Mouse (Mus musculus): Measurements from ENCODE around the gene Sept8.

Sept8 gene

DNA sequence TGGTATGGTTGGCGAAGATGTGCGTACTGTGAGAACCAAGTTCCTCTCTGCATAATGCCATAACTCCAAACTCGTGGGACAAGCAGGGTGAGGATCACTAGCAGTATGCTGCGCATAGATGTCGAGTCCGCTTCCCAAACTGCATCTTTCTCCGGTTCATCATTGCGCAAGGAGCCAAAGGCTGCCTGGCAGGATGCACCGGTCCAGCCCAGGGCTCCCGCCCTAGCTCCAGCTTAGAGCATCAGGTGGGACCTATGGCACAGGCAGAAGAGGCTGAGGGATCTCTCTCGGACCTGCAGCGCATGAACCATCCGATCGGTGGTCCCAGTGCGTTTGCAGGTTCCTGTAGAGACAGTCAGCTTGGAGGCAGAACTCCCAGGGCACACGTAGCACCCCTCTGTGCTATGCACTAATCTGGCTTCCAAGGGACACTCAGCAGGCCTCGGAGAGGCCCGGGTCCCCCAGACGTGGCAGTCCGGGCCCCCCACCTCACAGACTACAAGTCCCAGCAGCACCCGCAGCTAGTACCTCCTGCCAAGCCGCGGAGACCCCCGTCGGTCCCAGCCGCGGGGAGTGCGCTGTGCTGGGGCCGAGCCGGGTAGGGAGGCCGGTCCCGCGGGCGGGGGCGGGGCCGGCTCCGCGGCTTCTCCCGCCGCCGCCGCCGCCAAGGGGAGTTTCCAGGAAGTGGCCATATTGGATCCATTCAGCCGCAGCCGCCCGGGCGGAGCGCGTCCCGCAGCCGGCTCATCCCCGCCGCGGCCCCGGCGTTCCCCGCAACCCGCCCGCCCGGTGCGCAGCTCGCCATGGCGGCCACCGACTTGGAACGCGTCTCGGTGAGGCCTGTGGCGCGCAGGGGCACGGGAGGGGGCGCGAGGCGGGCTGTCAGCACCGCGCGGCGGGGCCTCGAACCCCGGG, at the start of gene Sept8:
Gene Sept8 (plus strand): TSS at position 51 of the 915 bp plus-strand sequence.
- DNase-seq = peak in 1 of 2 experiments; percentile 20

DNA sequence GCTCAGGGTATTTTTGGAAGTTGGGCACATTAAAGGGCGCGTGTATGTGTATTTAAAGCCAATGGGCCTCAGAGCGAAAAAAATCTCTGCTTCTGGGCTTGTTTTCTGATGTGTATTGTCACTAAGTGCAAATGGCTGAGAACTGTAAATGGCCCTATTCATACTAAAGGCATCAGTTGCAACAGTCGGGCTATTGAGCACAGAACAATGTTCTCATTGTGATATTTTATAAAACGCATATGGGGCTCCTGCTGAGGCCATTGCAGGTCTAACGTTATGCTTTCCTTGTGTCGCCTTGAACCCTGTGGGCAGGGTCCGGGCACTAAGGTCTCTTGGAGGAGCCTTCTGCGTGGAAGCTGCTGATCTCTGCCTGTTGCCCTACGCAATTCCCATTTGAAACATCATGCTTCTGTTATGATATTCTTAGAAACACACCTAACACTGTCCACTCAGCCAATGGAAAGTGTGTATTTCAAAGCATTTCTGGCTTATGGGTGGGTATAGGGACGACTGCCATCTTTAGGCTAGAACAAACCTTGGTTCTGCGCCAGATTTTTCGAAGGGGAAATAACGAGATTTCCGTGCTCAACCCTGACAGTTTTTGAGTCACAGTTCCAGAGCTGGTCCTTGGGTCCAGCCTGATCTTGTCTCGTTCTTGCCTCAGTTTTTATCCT, 49.6 kb upstream of the Sept8 start:
- no peak for DNase-seq

DNA sequence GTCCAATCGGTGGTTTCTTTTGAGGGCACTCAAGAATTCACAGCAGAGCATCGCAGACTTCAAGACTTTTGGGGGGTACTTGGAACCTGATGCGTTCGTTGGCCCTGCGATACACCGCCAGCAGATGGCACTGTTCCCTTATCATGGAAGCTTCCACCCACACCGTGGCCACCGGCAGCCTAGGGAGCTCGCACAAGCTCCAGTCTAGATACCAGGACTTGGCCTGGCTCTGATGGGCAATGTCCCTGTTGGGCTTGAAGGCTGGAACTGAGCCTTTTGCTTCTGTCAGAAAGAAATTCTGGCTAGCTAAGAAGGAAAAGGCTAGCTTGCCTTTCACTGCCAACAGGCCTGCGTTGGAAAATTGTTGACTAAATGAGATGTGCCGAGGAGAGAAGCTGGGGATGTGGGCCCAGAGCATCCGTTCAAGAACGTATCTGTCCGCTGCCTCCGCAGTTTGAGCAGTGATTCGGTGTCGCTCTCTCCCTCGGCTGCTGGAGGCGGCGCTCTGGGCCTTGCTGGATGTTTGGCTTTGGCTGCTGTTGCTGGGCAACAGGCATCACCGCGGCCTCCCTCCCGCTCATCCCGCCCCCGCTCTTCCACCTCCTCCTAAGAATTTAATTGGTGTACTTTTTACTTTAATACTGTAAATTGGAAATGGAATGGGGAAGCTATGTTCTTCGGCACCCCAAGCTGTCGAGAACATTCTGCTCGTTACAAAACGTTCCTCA, 48.9 kb upstream of the Sept8 start, which contains the start of gene Gm9837:
Gene Gm9837 (minus strand): TSS at position 512 of the 728 bp plus-strand sequence.
- DNase-seq = peak; percentile 86

DNA sequence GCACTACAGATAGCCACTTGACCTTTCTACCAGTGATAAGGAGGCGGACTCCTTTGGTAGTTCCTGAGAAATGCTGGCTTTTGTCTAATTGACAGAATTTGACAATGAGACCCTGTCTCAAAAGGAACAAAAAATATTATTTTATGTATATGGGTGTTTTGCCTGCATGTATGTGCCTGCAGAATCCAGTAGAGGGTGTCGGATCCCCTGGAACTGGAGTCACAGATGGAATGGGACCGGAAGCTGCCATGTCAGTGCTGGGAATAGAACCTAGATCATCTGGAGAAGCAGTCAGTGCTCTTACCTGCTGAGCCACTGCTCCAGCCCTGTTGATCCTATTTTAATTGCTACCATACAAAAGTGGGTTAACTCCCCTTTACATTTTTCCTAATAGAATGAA, 46.3 kb upstream of the Sept8 start:
- DNase-seq = no peak

DNA sequence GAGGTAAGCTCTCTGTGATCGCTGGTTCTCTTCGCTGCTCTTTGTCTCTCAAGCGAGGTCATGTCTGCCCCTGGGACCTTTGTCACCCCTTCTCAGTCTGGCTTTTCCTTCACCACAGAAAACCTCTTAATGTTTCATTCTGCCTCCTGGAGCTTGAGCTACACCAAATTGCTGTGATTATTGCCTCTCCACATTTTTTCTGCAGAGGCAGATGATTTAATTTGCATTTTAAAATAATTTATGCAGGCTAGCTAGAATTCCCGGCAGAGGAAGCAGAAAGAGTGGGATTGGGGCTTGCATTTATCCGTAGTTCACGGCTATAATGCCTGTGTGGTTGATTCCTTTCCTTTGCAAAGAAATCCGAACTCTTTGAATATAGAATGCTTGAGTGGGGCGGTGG, 43.4 kb upstream of the Sept8 start:
- no peak for DNase-seq

DNA sequence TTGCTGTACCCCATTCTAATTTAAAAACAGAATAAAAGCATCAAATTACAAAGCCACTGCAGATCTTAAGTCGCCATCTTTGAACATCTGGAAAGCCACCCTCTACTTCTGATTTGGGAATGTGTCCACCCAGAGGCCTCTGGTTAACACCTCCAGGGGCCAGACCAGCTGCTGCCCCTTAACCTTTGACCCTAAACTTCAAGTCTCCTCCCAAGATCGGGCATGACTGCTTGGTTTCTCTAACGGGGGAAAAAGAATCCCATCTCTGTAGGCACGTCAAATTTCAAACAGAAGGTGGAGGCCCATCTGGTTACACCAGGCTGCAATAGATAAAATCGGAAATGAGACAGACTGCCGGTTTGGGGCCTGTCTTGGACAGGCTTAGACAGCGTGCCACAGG, 41.2 kb upstream of the Sept8 start:
- no peak for DNase-seq

DNA sequence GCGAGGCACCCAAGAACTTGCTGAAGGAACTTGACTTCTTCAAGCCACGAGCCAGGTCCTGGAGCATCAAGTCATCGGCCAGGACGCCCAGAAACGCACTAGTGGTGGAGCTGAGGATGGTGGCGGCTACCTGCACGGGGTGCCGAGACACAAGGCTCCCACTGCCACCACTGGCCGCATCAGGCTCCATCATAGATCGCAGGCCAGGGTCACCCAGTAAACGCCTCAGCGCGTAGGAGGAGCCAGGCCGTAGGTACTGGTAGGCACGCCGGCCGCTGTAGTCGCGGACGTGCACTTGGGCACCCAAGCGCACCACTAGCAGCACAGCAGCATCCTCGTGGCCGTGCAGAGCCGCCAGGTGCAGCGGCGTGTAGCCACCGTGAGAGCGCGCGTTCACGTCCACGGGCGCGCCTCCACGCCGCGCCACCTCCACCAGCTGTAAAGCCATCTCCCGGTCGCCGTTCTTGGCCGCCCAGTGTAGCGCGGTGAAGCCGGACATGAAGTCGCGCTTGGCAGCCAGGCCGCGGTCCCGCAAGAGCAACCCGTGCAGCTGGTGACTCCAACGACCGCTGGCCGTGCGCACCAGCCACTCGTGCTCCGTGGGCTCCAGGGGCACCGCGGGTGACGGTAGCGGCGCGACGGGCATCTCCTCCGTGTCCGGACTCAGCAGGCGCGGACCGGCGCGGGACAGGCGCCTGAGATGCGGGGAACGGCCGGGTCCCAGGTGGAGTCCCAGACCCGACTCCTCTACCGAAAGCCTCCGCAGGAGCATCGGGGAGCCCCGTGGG, 40.5 kb upstream of the Sept8 start:
- no peak for DNase-seq

DNA sequence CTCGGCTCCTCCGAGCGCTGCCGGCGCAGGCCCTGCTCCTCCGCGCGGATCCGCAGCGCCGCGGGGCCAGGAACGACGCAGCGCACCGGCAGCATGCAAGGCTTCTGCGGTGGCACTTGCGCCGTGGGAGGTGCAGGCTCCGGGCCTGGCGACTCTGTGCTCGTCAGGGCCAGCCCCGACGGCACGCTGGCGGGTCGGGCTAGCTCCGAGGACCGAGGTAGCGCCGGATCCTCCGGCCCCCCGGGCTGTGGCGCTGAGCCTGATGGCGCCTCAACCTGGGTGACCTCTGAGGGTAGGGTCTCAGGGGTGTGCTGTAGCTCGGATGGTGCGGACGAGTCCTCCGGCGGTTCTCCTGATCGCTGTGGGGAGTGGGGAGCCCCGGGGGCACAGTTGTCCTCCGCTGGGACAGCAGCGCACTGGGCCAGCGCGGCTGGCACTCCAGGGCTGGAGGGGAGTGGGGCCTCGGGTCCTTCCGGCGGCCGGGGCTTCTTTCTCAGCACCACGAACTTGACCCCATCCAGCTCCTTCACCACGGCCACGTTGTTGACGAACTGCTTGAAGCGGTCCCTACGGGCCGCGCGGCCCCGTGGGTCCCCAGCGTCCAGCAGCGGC, 39.8 kb upstream of the Sept8 start:
- DNase-seq = no peak

DNA sequence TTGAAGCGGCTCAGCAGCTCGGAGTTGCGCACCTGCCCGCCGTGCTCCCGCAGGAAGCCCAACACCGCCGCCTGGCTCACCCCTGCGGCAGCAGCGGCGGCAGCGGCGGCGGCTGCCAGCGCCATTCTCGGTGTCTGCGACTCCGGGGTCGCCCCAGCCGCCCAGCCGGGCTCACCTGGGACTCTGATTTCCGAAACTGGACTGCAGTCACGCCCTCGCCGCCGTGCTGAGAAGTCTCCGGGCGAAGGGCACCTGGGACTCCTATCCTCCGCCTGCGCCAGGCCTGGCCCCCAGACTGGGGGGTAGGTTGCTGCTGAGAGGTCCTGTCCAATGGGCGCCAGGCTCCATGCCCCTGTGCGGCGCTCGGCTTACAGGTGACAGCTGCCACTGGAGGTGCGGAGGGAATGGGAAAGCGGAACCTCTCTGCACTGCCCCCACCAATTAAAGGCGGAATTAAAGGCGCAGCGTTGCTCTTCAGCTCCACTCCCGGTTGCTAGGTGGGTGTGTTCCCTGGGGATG, 39.2 kb upstream of the Sept8 start, which contains the start of the genes Gm9945 and Sowaha:
Gene Gm9945 (plus strand): TSS at position 384 of the 519 bp plus-strand sequence.
Gene Sowaha (minus strand): TSS at position 492 of the 519 bp plus-strand sequence.
- peak in 1 of 2 experiments; percentile 22 for DNase-seq

DNA sequence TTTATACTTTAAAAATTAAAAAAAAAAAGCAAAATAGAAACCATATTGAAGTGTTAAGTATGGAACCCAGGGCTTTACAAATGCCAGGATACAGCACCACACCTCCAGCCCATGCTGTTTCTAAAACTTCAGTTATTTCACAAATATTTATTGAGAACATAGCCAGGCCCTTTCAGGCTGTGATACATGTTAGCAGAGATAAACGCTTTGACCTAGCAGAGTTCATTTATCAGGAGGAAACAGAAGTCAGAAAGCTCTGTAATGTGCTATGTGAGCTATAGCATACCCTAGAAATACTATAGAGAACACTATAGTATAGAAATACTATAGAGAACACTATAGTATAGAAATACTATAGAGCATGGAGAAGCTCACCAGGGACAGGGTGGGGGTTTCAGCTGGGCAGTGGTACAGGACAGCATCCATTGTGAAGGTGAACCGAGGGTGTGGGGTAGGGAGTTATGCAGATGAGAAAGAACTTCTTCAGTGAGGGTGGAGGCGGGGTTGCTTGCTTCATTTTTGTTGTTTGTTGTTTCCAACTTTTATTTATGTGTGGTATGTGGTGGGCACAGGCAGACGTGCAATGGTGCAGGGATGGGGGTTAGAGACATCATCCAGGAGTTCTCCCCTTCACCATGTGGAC, 37.8 kb upstream of the Sept8 start:
- DNase-seq = no peak

DNA sequence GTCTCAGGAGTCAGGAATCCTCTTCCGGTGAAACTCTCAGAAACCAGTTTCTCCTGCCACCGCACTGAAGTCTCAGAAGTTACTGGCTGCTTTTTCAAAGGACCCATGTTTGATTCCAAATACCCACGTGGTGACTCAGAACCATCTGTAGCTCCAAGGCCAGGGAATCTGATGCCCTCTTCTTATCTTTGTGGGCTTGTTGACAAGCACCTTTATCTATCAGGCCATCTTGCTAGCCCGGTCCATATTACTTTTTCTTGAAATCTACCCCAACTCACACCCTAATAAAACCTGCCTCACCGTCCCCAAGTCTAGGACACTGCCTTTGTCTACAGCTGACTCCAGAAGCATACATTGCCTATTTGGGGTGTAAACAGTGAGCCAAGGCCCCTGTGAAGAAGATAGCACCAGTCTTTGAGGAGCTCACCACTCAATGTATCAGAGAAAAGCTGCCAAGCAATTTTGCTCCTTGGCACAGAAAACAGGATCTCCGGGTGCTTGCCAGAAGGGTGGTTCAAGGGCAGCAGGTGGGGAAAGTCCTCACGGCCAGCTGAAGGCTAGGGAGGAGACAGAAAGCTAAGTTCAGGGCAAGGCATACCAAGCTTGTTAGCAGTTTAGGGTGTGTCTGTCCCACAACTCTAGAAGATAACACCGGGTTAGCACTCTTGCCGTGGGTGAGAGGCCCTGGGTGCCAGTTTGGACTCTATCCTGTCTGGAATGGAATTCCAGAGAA, 35.7 kb upstream of the Sept8 start:
- DNase-seq = no peak

DNA sequence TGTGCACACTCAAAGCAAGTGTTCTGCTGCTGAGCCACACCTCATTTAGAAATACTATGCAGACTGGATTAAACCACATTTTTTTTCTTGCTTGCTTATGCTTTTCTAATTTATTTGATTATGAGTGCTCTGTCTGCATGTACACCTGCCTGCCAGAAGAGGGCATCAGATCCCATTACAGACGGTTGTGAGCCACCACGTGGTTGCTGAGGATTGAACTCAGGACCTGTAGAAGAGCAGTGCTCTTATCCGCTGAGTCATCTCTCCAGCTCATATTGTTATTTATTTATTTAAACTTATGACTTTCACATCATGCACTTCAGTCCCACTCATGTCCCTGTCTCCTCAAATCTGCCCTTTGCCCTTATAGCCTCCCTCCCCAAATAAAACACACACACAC, 33.3 kb upstream of the Sept8 start:
- no peak for DNase-seq

DNA sequence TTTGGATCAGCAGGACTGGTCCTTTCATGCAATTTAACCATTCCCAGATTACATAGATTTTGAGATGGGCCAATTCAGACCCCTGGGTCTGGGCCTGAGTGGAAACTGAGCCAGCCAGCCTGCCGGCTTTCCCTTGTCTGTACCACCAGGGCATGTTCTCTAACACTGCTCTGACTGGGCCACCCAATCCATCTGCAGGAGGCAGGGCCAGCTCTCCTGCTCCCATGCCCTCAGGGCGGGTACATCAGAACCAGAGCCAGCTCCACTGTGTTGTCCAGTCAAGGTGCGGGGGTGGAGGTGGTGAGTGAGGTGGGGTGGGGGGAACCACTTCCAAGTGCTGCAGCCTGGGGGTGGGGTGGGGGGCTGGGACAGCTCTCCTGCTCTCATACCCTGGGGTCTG, 32.7 kb upstream of the Sept8 start:
- DNase-seq = no peak

DNA sequence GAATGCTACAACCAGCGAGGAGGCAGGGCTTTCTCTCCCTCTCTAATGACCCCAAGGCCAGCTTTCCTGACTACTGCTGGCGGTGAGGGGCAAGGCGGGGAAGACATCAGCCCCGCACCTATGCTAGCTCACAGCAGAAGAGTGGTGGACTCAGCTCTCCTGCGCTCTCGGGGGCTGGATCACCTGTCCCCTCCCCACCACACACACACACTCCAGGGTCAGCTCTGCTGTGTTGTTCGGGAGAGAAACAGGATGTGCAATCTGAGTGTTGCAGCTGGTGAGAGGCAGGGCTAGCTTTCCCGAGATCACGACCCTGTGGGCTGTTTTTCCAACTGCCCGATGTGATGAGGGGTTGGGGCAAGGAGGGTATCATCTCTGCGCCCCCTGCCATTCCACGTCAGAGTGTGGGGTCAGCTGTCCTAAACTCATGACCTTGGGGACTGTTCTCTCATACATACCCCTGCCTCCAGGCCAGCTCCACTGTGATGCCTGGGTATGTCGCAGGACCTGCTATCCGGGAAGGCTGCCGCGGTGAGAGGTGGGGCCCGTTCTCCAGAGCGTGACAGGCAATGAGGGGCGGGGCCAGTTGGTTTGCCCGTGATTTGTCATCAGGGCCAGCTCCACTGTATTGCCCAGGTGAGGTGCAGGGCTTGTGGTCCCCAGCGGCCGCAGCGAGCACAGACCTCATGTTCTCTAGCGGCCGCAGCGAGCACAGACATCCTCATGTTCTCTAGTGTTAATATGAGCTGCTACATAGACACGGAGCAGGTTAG, 32.0 kb upstream of the Sept8 start:
- peak; percentile 46 to 49 for DNase-seq

DNA sequence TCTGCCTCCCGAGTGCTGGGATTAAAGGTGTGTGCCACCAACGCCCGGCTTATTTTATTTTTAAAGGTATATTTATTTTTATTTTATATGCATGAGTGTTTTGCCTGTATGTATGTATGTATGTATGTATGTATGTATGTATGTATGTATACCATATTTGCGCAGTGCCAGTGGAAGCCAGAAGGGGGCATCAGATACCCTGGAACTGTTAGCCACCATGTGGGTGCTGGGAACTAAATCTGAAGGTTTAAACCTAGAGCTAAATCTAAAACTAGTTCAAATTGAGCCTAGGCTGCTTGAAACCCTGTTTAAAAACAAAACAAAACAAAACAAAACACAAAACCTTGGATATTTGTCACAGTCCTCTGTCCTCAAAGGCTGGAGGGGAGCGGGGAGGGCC, 30.1 kb upstream of the Sept8 start:
- DNase-seq = no peak

DNA sequence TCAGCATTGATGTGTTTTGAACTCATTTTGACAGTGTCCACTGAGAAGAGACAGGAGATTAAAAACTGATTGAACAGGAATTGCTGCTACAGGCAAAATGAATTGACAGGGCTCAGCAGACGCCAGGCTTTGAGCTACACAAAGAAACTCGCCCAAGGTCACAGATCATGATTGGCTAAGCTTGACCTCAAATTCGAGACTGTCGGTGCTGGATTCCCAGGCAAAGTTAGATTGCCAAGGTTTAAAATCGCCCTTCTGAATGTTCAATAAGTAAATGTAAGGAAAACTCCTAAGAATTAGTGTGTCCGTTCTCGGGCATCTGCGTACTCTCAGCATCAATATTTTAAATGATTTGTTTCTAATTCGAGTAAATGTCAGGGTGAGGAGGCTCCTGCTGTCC, 29.6 kb upstream of the Sept8 start:
- no peak for DNase-seq

DNA sequence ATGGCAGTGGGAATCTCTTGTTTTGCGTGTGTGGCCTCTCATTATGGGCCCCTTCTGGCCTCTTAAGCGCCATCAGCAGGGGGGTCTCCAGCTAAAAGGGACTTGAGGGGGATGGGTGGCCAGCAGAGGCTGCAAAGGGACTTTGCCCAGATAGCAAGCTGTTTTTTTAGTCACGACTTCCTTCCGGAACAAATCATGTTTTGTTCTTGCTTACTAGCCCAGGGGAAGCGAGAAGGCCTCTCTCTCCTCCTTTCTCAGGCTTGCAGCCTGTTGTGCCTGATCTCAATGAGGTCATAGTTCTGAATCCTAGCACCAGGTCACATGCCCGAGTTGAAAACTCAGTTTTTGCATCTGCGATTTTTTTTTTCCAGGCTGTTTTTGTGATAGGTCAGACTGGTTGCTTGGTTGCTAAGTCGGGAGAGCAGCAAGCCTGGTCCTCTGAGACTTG, 27.1 kb upstream of the Sept8 start:
- DNase-seq = no peak

DNA sequence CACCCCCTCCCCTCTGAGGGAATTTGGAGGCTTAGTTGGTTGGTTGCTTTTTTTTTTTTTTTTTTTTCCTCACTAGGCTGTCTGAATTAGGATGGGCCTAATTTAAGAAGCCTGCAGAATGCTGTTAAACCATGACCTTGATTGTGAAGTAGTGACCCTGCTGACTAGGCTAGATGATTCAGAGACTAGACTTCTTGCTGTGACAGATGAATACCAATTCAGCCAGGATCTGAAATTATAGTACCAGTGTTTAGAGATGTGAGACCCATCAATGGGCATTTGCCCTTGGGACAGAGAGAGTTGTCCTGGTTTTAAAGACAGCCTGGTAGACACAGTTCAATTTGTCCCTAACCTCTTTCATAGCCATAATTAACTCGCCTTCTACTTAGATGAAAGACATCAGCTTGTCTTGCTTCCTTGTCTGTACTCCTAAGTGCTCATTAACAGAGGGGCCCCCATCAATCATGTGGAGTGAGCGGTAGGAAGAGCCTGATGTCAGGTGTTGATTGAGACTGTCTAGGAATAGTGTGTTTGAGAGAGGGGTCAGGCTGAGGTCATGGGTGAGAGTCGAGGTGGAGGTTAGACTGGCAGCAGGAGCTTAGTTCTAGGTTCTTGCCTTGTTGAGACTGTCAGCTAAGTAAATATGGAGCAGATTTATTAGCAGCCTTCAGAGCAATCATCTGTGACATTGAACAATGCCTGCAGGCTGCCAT, 25.7 kb upstream of the Sept8 start:
- no peak for DNase-seq

DNA sequence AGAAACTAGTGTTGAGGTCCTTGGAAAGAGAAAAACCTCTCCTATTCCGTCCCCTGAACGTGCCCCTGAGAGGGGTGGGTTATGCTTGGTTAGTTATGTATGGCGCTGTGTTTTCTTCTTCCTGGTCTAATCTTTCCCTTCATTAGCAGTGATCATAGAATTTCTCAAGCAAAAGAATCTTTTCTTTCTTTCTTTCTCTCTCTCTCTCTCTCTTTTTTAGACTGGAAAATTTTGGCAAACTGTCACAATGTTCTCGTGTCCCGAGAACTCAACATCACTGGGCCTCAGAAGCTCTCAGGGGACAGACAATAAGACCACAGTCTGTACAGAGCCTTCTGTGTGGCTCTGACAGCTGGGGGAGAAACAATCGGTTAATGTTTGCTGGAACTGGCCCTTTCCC, 23.6 kb upstream of the Sept8 start:
- no peak for DNase-seq

Measured in B cell, adult 2 months (primary cell).